Mouse (Mus musculus): ENCODE data around the gene Traf3ip3.

- TF ChIP-seq CTCF (IDR thresholded peaks at IDR 0.05) (no peak), EP300 (IDR thresholded peaks at IDR 0.05) (no peak)
These were observed 13.2 kb downstream of the Traf3ip3 start for GRCm38 (mm10) chr1:193188257-193188656.

Data from lung, postnatal 0 days (tissue).